Mouse (Mus musculus): ENCODE data around the gene Samd15.
"Not testable (repeated sequence)": the region's sequence is repeated elsewhere in the genome, so short reads cannot be mapped to it uniquely, and the experiment has no call there.

Samd15 gene

DNA sequence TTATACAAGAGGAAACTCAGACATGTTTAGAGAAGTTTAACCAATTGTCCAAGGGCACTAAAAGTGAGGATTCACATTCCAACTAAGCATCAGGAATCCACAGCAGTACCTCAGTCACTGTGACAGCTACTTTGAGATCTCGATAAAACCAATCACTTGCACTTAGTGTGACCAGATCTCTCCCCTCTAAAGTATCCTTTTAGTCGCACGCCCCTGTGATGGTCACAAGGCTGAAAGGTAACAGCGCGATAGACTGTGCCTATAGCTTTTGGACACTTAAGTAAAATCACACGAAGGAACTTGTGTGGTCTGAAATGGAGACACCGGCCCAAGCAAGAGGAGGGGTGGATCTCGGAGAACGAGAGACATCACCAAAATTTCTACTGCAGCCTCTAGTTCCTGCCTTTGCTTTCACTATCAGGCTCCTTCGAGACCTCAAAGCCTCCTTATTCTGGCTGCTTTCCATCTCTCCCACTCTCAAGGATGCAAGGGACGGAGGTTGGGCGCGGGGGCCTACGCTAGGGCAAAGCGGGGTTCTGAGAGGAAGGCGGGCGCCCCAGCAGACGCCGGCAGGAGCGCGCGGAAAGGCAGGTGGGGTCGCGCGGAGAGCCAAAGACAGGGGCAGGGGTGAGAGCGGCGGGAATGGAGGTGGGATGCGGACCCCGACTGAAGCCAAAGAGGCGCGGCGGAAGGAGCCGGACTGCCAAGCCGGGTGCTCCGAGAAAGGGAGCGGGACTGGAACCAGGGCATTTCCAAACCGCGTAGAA is at the start of gene Samd15:
Gene Samd15, plus strand, starts transcription at position 518 of the 767 bp plus-strand sequence.
- no peak for DNase-seq (ENCODE audit: low read depth, low spot score)

DNA sequence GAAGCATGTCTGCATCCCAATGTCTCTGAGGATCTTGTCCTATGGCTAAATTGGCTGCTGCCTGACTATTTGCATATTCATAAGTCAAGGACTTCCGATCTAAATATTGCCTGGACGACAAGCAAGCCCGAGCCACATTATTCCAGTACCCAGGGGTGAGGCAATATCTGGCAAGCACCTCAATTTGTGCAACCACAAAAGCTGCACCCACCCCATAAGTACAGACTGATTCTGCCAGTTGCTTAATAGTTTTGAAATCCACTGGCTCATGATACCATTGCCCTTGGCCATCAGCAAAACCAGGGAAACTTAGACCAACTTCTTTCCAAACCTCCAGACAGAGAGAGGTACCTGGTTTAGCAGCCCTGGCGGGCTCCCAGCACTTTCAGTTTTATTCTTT is 45.1 kb upstream of the Samd15 start:
- DNase-seq (ENCODE audit: low read depth, low spot score) = not testable (repeated sequence)

DNA sequence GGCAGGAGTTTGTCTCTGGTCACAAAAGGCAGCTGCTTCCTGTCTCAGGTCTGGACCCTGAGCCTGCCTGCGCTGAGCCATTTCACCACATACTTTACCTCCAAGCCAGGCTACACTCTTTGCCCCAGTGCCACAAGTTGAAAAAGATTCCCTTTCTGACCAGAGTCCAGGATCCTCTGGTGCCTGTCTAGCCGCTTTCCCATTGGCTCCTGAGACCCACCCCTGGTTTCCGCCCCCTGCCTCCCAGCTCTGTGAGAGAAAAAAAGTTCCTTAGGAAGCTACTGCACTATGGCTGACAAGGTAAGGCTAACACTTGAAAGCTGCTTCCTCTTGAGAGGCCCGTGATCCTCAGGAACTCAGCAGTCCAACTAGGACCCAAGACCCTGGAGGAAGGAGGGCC is 42.2 kb upstream of the Samd15 start:
- DNase-seq (ENCODE audit: low read depth, low spot score) = no peak

DNA sequence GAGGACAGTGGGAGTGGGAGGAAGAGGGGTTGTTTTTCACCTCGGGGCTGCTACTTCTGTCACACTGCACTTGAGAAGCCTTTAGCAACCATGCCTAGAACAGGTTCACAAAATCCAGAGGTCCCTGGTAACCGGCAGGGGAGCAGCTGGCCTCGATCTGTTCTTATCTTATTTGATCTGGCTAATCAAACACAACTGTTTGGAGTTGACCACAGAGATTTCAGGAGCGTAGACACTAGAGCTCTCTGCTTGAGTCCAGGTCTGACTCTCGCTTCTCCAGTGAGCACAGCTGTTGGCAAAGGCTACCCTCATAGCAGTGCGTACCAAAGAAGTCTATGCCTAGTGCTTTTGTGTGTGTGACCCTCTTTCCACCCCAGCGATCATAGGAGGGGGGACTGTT is 41.4 kb upstream of the Samd15 start:
- DNase-seq (ENCODE audit: low read depth, low spot score) = no peak

DNA sequence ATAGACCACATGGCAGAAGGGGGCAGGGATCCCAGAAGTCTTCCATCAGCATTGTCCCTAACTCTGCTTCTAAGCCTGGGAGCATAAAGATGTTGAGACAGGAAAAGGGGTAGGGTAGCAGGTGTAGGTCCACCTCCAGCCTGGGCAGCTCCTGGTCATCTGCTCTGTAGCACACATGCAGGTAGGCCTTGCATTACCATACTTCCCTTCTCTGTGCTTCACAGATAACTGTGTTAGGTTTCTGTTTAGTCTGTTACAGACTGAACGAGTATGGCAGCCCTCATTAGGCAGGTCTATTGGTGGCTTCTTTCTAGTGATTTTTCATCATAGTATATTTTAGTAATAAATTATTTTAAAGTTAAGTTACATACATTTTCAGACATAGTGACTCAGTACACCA is 39.2 kb upstream of the Samd15 start:
- no peak for DNase-seq (ENCODE audit: low read depth, low spot score)

DNA sequence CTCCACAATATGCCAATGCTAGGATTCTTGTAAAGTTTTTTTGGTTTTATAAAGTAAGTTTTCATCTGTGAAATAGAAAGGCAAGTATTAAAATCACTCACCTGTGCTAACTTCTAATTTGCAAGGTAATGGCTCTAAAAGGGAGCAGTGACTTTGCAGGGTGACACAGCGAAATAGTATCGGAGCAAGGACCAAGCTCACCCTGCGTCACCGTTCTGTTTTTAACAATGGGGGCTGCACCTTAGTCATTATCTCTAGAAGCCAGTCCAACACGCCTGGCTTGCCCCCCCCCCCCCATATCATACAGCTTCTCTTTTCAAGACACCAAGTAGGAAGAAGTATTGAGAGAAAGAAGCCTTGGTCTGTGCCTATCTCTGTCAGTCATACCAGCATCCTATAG is 38.7 kb upstream of the Samd15 start:
- DNase-seq (ENCODE audit: low read depth, low spot score) = no peak

DNA sequence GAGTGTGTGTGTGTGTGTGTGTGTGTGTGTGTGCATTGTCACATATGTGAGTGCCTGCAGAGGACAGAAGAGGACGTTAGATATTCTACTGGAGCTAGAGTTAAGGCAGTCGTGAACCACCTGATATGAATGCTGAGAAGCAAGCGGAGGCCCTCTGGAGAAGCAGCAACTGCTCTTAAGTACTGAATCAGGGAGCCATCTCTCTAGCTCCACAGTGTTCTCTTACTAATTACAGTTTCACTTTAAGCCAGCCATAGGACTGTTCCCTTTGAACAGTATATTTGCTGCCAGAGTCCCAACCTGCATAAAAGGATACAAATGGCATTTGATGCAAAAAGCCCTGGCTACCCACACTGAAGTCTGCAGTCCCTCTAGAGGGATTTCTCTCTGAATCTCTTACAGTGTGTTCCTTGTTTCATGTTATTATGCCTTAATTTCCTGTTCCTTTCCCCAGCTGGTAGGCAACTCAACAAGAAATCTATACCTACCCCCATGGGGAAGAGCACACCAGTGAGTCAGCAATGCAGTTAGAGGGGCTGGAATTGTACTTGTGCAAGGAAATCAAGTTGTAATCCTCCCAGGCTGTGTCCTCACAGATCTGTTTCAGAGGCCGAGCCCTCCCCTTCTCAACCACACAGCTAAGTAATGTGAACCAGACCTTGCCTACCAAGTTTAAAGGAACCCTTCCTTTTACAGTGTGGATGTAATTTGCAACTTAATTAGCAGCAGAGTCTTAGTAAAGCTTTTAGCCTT is 24.2 kb upstream of the Samd15 start:
- no peak for DNase-seq (ENCODE audit: low read depth, low spot score)

DNA sequence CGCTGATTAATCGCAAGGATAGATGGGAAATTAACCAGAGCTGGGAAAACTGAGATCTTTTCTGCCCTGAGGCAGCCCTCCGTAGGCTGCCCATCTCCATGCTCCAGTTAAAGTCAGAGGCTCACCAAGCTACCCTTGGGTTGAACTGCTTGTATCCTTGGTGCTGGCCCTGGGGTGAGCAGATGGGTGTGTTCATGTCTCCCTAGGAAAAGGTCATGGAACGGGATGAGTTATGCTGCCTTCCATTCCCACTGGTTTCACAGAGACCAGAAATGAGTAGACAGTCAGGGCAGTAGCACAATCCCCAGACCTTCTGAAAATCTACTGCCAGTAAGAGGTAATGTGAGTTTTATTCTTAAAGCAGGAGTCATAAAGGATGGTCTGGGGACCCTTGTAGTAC is 21.9 kb upstream of the Samd15 start:
- DNase-seq (ENCODE audit: low read depth, low spot score) = no peak

DNA sequence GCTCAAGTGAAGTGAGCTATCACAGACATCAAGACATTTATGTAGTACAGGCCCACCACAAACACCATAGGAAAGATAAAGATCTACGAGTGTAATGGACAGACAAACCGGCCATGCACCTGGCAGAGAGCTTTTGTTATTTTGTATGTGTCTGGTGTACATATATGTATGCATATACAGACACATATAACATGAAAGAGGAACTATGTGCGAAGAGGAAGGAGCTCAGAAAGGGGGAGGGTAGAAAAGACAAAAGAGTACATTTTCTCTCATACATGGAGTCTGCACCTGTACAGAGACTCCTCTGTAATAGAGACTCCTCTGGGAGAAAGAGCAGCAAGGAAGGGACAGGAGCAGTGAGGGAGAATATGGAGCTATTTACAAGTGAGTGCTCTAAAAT is 6.5 kb upstream of the Samd15 start:
- no peak for DNase-seq (ENCODE audit: low read depth, low spot score)

DNA sequence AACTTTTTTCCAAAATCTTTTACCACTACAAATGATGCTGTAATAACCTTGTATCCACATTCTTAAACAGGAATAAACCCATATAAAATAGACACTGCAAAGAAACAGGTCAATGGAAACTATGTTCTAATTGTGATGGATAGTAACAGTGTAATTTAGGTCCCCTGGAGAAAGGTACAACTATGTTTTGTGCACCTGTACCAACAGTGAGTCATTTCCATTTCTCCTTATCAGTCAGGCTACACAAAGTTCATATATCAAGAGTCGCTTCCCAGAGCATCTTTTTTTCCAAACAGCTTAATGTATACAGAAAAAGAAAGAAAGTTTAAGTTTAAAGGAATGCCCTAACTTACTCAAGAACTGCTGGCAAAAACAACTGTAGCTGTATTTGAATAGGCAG is 4.5 kb upstream of the Samd15 start:
- DNase-seq (ENCODE audit: low read depth, low spot score) = no peak

DNA sequence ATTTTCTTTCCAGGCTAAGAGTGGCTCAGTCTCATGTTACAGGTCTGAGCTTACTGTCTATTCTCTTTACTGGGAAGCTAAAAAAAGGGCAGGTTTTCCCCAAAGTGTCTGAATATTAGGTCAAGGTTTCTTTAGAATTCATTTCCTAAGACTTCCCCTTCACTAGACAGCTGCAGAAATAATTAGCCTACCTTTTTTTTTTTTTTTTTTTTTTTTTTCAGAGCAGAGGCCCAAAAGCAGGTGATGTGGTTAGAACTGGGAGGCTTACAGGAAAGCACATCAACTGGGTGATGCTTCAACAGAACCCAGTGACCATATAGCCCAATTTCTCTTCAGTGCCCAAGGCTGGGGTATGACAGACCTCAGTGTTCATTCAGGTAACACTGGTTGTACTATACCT is 3.2 kb upstream of the Samd15 start:
- DNase-seq (ENCODE audit: low read depth, low spot score) = no peak

DNA sequence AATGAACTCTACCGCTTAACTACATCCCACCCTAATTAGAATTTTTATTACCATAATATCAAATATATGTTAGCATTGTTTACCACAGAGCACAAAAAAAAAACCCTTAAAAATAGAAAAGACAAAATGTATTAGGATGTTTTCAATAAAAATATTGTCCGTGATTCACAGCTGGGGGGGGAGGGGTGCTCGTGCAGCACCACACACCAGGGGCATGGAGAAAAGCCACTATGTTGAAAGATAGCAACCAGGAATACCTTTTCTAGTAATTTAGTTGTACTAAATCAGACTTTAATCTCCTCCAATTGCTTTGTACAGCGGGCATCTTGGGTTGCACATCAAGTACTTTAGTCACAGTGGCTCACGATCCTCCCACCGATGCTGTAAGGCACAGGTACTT is 731 bp upstream of the Samd15 start:
- DNase-seq (ENCODE audit: low read depth, low spot score) = no peak

DNA sequence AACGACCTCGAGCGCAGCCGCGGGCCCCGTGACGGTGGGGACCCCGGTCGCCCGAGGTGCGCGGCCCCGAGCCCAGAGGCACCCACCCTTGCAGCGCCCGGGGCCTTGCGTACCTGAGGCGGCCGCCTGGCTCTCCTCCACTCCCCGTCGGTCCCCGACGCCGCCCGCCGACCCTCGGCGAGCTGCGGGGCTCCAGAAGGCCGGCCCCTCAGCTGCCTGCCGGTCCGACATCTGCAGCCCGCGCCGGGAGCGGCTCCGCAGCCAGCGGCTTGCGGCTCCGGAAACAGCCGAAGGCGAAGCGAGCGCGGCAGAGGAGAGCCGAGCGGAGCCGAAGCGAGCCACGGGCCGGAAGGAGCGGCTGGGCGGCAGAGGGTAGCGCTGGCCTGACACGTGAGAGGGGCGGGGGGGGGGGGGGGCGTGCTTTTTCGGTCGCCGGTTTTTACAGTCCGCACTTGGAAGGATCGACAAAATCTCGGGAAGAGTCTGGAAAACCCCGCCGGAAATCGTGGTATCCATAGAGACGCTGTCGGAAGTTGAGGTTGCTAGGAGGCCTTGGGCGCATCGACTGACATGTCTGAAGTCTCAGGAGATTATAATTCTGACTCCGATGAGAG is 557 bp downstream of the Samd15 start, which contains the start of gene Tmed8:
Gene Tmed8, minus strand, starts transcription at position 482 of the 614 bp plus-strand sequence.
- peak; percentile 74 for DNase-seq (ENCODE audit: low read depth, low spot score)

DNA sequence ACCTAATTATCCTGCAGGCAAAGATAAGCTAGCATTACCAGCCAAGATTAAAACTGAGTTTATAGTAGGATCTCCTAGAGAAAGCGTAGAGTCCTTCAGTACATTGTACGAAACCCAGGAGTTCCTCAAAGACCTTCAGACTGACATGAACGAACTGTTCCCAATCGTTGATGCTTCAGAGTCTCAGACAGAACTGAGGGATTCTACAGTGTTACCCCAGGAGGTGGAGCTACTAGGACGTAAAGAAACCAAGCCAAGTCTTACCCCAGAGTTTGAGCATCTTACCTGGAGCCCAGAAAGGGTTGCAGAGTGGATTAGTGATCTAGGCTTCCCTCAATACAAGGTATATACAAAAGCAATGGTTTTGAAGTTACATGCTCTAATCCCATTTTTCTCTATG is 2.2 kb downstream of the Samd15 start:
- no peak for DNase-seq (ENCODE audit: low read depth, low spot score)

DNA sequence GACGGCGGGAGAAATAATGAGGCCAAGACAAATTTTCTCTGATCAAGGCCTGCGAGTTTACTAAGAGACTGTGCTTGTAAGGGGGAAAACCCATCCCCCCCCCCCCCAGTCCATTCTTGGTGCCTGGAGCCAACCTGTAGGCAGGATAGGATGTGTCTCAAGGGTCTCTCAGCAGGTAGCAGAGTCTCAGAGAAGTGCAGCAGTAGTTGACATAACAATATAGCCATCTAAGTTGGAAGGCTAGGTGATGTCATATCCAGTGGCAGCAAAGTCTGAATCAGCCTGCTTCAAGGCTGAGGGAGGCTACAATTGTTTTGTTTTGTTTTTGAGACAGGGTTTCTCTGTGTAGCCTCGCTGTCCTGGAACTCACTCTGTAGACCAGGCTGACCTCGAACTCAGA is 6.3 kb downstream of the Samd15 start:
- not testable (repeated sequence) for DNase-seq (ENCODE audit: low read depth, low spot score)

DNA sequence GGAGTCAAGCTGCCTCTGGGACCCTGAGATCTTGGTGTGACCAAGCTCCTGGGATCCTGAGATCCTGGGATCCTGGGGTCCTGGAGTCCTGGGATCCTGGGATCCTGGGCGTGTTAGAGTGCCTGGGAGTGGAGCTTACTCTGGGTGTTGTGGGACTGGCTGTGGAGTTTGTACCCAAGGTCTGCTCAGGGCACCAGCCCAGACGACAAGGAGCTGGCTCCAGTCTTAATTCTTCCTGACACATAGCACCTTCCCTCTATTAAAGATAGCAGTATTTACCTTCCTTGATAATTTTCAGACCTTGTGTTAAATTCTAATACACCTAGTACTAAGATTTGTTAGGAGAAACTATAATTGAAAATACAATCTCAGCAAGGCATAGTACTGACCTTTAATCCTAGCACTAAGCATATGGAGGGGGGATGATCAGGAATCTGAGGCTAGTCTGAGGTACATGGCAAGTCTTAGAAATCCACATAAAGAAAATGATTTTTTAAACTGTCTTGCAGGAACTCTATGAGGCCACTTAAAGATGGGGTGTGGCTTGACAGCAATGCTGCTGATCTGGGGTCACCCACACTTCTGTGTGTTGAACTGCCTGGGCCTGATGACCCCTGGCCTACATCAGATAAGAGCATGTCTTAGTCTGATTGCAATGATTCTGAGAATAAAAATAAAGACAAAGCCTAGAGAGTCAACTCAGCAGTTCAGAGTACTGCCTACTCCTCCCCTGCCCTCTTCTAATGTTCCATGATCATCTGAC is 13.5 kb downstream of the Samd15 start:
- DNase-seq (ENCODE audit: low read depth, low spot score) = no peak

DNA sequence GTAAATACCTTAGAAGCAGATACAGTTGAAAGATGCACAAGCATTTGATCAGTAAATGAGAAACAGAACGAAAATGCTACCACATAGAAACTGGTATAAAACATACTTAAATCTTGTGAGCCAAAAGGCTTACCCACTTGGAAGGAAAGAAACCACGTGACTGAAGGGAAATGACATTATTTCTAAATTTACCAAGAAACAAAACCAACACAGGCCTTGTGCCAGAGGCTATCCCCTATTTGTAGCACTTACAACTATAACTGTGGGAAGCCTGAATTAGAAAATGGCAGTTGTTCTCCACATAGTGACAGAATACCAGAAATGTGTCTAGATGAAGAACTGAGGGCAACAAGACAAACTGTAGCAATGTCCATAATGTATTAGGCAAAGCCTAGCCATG is 16.5 kb downstream of the Samd15 start:
- no peak for DNase-seq (ENCODE audit: low read depth, low spot score)

DNA sequence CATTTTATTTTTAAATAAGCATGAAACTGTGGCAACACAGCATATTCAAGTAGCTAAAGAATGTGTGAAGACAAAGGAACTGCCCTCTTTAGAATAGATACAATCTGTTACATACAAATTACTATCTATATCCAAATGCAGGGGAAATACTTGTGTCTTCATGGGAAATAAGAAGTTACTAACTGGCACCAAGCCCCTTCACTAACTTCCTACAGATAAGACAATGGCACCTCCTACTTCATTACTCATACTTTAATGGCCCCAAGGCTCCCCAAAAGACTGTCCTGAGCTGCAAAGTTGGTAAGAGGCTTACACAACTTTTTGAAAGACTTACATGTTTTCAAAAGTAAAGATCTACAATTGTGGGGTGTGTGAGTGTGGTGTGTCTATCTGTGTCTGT is 18.1 kb downstream of the Samd15 start:
- DNase-seq (ENCODE audit: low read depth, low spot score) = no peak

DNA sequence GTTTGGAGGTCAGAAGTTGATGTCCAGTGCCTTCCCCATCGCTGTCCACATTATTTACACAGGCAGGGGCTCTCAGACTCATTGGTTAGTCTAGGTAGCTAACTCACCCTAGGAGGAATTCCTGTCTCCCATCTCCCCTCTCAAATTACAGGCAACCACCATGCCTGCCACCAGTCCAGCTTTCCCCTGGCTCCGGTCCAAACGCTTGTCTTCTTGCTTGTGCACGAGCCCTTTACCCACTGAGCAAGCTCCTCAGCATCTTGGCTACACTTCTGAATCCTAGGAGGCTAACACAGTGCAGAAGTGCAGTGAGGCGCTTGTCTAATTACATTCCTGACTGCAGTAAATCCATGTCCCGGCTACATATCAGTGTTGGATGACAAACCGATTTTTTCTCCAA is 19.8 kb downstream of the Samd15 start:
- DNase-seq (ENCODE audit: low read depth, low spot score) = no peak

DNA sequence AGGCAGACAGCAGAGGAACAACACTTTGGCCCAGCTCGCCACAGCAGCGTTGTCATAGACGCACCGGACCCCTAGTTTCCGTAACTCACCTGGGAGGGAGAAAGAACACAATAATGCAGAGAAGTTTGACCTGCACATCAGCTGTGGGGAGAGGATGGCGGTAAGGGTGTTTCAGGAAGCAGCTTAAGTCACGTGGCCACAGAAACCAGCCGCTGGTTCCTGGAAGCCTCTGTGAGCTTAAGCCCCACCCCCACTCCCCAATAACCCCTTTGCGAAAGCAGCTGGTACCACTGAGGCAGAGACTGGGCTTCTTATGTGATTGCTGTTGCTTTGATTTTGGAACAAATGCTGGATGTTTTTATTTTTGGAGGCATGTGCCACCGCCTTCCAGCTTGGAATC is 25.4 kb downstream of the Samd15 start:
- no peak for DNase-seq (ENCODE audit: low read depth, low spot score)

DNA sequence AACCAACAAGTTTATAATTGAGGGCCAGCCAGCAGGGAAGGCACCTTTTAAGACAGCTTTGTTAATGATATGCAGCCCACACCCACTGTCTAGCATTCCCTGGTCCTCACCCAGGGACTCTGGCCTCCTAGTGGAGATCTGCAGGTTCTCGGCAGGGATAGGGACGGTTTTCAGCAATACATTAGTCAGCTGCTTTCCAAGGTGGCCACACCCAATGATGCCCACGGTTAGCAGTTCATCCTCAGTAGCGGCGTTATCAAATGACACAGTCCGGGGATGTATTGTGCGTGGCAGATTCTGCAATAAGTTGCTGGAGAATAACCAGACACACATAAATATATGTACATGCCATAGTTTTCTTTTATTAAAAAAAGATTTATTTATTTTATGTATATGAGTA is 27.3 kb downstream of the Samd15 start:
- DNase-seq (ENCODE audit: low read depth, low spot score) = no peak

DNA sequence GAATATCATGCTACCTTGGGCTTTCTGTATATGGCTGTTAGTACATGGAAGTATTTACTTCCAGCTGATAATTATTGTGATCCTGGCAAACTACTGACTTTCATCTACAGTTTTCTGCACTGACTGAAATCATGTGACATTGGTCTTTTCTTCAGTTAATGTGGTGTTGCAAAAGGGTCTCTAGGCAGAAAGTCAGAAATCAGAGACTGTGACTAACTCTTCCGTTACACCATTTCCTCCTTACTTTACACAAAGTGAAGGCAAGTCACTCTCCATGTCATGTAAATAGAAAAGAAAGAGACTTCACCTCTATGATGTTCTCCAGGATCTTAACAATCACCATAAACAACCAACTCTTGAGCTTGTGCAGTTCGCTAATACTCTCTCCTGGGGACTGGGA is 30.1 kb downstream of the Samd15 start:
- DNase-seq (ENCODE audit: low read depth, low spot score) = no peak
